Mouse (Mus musculus) erythroblast, embryonic 14.5 days (primary cell): ENCODE measurements around the gene Sprr2a3. TPM values are rescaled to one million over a fixed set of nuclear protein-coding genes. Genes with fewer than 3 reads are reported as not detected.
"Not testable (repeated sequence)": the region's sequence is repeated elsewhere in the genome, so short reads cannot be mapped to it uniquely, and the experiment has no call there.

ENCODE experiments used
- H3K27me3 ChIP-seq: 2 replicates; pipeline ENCODE4 v1.6.1; 2012; ENCODE audit warnings: inconsistent platforms; ENCODE audit not compliant: control insufficient read depth
- H3K36me3 ChIP-seq: 2 replicates; pipeline ENCODE4 v1.6.1; 2012; ENCODE audit warnings: mild to moderate bottlenecking, inconsistent platforms; ENCODE audit not compliant: control insufficient read depth
- H3K4me1 ChIP-seq: 2 replicates; pipeline ENCODE4 v1.6.1; 2012; ENCODE audit warnings: inconsistent platforms; ENCODE audit not compliant: control insufficient read depth
- H3K4me3 ChIP-seq: replicated peaks from 2 replicates; pipeline ENCODE3; 2012; ENCODE audit warnings: moderate library complexity, mild to moderate bottlenecking, inconsistent platforms
- H3K9me3 ChIP-seq: 2 replicates; pipeline ENCODE4 v1.6.1; 2012; ENCODE audit warnings: low read length, inconsistent platforms, mixed read lengths; ENCODE audit not compliant: control insufficient read depth
- polyA plus RNA-seq: library from polyadenylated mRNA; stranded (reverse); fragments of >175 nt; gene quantifications from 2 replicates; pipeline ENCODE4 v1.2.3, GENCODE M21; 2012

The Sprr2a3 gene
- polyA plus RNA-seq: not detected in 2 replicates

GRCm38 (mm10) chr3:92285101-92285500, at the start of gene Sprr2a3:
Gene Sprr2a3 (plus strand): TSS chr3:92285417.
- H3K4me3 ChIP-seq, H3K36me3 ChIP-seq, H3K27me3 ChIP-seq, H3K9me3 ChIP-seq, H3K4me1 ChIP-seq: not testable (repeated sequence)

GRCm38 (mm10) chr3:92236463-92237189, 48.6 kb upstream of the Sprr2a3 start:
- not testable (repeated sequence) for H3K9me3 ChIP-seq, H3K4me3 ChIP-seq, H3K4me1 ChIP-seq, H3K36me3 ChIP-seq, H3K27me3 ChIP-seq

- not testable (repeated sequence) for H3K36me3 ChIP-seq, H3K4me1 ChIP-seq, H3K4me3 ChIP-seq, H3K27me3 ChIP-seq, H3K9me3 ChIP-seq
These were observed 46.5 kb upstream of the Sprr2a3 start for GRCm38 (mm10) chr3:92238736-92239135.

- H3K9me3 ChIP-seq, H3K36me3 ChIP-seq, H3K4me1 ChIP-seq, H3K27me3 ChIP-seq, H3K4me3 ChIP-seq: not testable (repeated sequence)
These were observed 46.0 kb upstream of the Sprr2a3 start for GRCm38 (mm10) chr3:92239197-92239596.

- not testable (repeated sequence) for H3K36me3 ChIP-seq, H3K27me3 ChIP-seq, H3K4me1 ChIP-seq, H3K9me3 ChIP-seq, H3K4me3 ChIP-seq
These were observed 40.4 kb upstream of the Sprr2a3 start for GRCm38 (mm10) chr3:92244833-92245232.

GRCm38 (mm10) chr3:92246245-92246644, 39.0 kb upstream of the Sprr2a3 start:
- H3K4me1 ChIP-seq, H3K9me3 ChIP-seq, H3K27me3 ChIP-seq, H3K4me3 ChIP-seq, H3K36me3 ChIP-seq: not testable (repeated sequence)

GRCm38 (mm10) chr3:92248494-92248893, 36.7 kb upstream of the Sprr2a3 start:
- not testable (repeated sequence) for H3K4me1 ChIP-seq, H3K4me3 ChIP-seq, H3K36me3 ChIP-seq, H3K27me3 ChIP-seq, H3K9me3 ChIP-seq

GRCm38 (mm10) chr3:92250450-92250849, 34.8 kb upstream of the Sprr2a3 start:
- not testable (repeated sequence) for H3K9me3 ChIP-seq, H3K4me1 ChIP-seq, H3K27me3 ChIP-seq, H3K36me3 ChIP-seq, H3K4me3 ChIP-seq

GRCm38 (mm10) chr3:92253860-92254259, 31.4 kb upstream of the Sprr2a3 start:
- H3K36me3 ChIP-seq, H3K4me3 ChIP-seq, H3K9me3 ChIP-seq, H3K4me1 ChIP-seq, H3K27me3 ChIP-seq: not testable (repeated sequence)

- H3K27me3 ChIP-seq, H3K4me3 ChIP-seq, H3K4me1 ChIP-seq, H3K9me3 ChIP-seq, H3K36me3 ChIP-seq: not testable (repeated sequence)
These were observed 26.7 kb upstream of the Sprr2a3 start for GRCm38 (mm10) chr3:92258526-92258925.

- H3K27me3 ChIP-seq, H3K4me3 ChIP-seq, H3K4me1 ChIP-seq, H3K9me3 ChIP-seq, H3K36me3 ChIP-seq: not testable (repeated sequence)
These were observed 21.8 kb upstream of the Sprr2a3 start for GRCm38 (mm10) chr3:92263462-92263861.

GRCm38 (mm10) chr3:92271414-92271985, 13.7 kb upstream of the Sprr2a3 start:
- H3K9me3 ChIP-seq, H3K4me1 ChIP-seq, H3K27me3 ChIP-seq, H3K4me3 ChIP-seq, H3K36me3 ChIP-seq: not testable (repeated sequence)

- not testable (repeated sequence) for H3K36me3 ChIP-seq, H3K9me3 ChIP-seq, H3K4me1 ChIP-seq, H3K27me3 ChIP-seq, H3K4me3 ChIP-seq
These were observed 11.7 kb upstream of the Sprr2a3 start for GRCm38 (mm10) chr3:92273504-92273903.

GRCm38 (mm10) chr3:92274018-92274417, 11.2 kb upstream of the Sprr2a3 start:
- H3K9me3 ChIP-seq, H3K36me3 ChIP-seq, H3K27me3 ChIP-seq, H3K4me1 ChIP-seq, H3K4me3 ChIP-seq: not testable (repeated sequence)

GRCm38 (mm10) chr3:92279663-92280062, 5.6 kb upstream of the Sprr2a3 start:
- H3K4me3 ChIP-seq, H3K27me3 ChIP-seq, H3K9me3 ChIP-seq, H3K36me3 ChIP-seq, H3K4me1 ChIP-seq: not testable (repeated sequence)
